Mouse (Mus musculus): ENCODE results near the gene Clk2.
A peak's percentile ranks its signal among the peaks of the same experiment; 100 is the strongest.
"Not testable (repeated sequence)": the region's sequence is repeated elsewhere in the genome, so short reads cannot be mapped to it uniquely, and the experiment has no call there.

The Clk2 gene

GRCm38 (mm10) chr3:89190436-89190835 is 25.8 kb downstream of the Clk2 start:
- DNase-seq (ENCODE audit: low spot score), result no peak

- DNase-seq (ENCODE audit: low spot score), result no peak
Measured at GRCm38 (mm10) chr3:89193351-89193750, 28.8 kb downstream of the Clk2 start.

- DNase-seq (ENCODE audit: low spot score), result no peak
Measured at GRCm38 (mm10) chr3:89193853-89194252, 29.3 kb downstream of the Clk2 start.

GRCm38 (mm10) chr3:89195979-89196877 is 31.6 kb downstream of the Clk2 start:
- DNase-seq (ENCODE audit: low spot score), result peak; percentile 85

GRCm38 (mm10) chr3:89199839-89200238 is 35.2 kb downstream of the Clk2 start:
- no peak for DNase-seq (ENCODE audit: low spot score)

- DNase-seq (ENCODE audit: low spot score), result peak; percentile 88
Measured at GRCm38 (mm10) chr3:89202253-89203141, 37.9 kb downstream of the Clk2 start, which contains the start of gene Gba. Gene Gba (plus strand): TSS chr3:89202928.

GRCm38 (mm10) chr3:89203142-89203514 is 38.5 kb downstream of the Clk2 start:
- DNase-seq (ENCODE audit: low spot score), result no peak

- no peak for DNase-seq (ENCODE audit: low spot score)
Measured at GRCm38 (mm10) chr3:89206079-89206478, 41.5 kb downstream of the Clk2 start.

GRCm38 (mm10) chr3:89206695-89207094 is 42.1 kb downstream of the Clk2 start:
- DNase-seq (ENCODE audit: low spot score), result no peak

- no peak for DNase-seq (ENCODE audit: low spot score)
Measured at GRCm38 (mm10) chr3:89208075-89208657, 43.6 kb downstream of the Clk2 start.

- no peak for DNase-seq (ENCODE audit: low spot score)
Measured at GRCm38 (mm10) chr3:89208736-89209135, 44.1 kb downstream of the Clk2 start.

GRCm38 (mm10) chr3:89209731-89210130 is 45.1 kb downstream of the Clk2 start:
- no peak for DNase-seq (ENCODE audit: low spot score)

- no peak for DNase-seq (ENCODE audit: low spot score)
Measured at GRCm38 (mm10) chr3:89210162-89210561, 45.6 kb downstream of the Clk2 start.

- DNase-seq (ENCODE audit: low spot score), result no peak
Measured at GRCm38 (mm10) chr3:89210731-89211130, 46.1 kb downstream of the Clk2 start.

- peak; percentile 92 for DNase-seq (ENCODE audit: low spot score)
Measured at GRCm38 (mm10) chr3:89213803-89214530, 49.4 kb downstream of the Clk2 start.

- DNase-seq (ENCODE audit: low spot score), result peak; percentile 17
Measured at GRCm38 (mm10) chr3:89214681-89215411, 50.3 kb downstream of the Clk2 start, which contains the start of gene Thbs3. Gene Thbs3 (plus strand): TSS chr3:89215180.

GRCm38 (mm10) chr3:89215853-89216252 is 51.3 kb downstream of the Clk2 start:
- DNase-seq (ENCODE audit: low spot score), result peak; percentile 90

- DNase-seq (ENCODE audit: low spot score), result not testable (repeated sequence)
Measured at GRCm38 (mm10) chr3:89216407-89216806, 51.8 kb downstream of the Clk2 start.

GRCm38 (mm10) chr3:89218271-89218670 is 53.7 kb downstream of the Clk2 start:
- no peak for DNase-seq (ENCODE audit: low spot score)

GRCm38 (mm10) chr3:89219546-89219945 is 55.0 kb downstream of the Clk2 start:
- DNase-seq (ENCODE audit: low spot score), result no peak

- no peak for DNase-seq (ENCODE audit: low spot score)
Measured at GRCm38 (mm10) chr3:89221167-89221566, 56.6 kb downstream of the Clk2 start.

Measured in layer of hippocampus, adult 11-12 months (tissue).